Mouse (Mus musculus) retina, embryonic 14.5 days (tissue): Measurements from ENCODE around the gene Phf19.

ENCODE experiments used
- DNase-seq: peaks from one replicate; pipeline ENCODE4 v3.0.0-alpha.2; 2015; ENCODE audit warnings: low spot score

Gene Phf19

GRCm38 (mm10) chr2:34896821-34897460, 16.9 kb downstream of the Phf19 start:
- DNase-seq = no peak

- DNase-seq = no peak
Observed at GRCm38 (mm10) chr2:34895503-34896113, 18.2 kb downstream of the Phf19 start.

GRCm38 (mm10) chr2:34893950-34894349, 19.9 kb downstream of the Phf19 start:
- DNase-seq = no peak

GRCm38 (mm10) chr2:34884186-34884585, 29.6 kb downstream of the Phf19 start:
- DNase-seq = no peak

GRCm38 (mm10) chr2:34883190-34883589, 30.6 kb downstream of the Phf19 start:
- DNase-seq = no peak

- no peak for DNase-seq
Observed at GRCm38 (mm10) chr2:34882757-34883156, 31.1 kb downstream of the Phf19 start.

GRCm38 (mm10) chr2:34880054-34880453, 33.8 kb downstream of the Phf19 start:
- no peak for DNase-seq

- peak; percentile 13 for DNase-seq
Observed at GRCm38 (mm10) chr2:34874816-34875345, 38.9 kb downstream of the Phf19 start, which contains the start of gene Psmd5. Psmd5 (minus strand) TSS chr2:34874968.

- peak; percentile 9 for DNase-seq
Observed at GRCm38 (mm10) chr2:34874271-34874670, 39.6 kb downstream of the Phf19 start, which contains the start of gene Cutal. Cutal (plus strand) TSS chr2:34874396.

GRCm38 (mm10) chr2:34870520-34871474, 43.0 kb downstream of the Phf19 start:
- DNase-seq = peak; percentile 100

GRCm38 (mm10) chr2:34869680-34870079, 44.1 kb downstream of the Phf19 start:
- peak; percentile 3 for DNase-seq

GRCm38 (mm10) chr2:34857728-34858127, 56.1 kb downstream of the Phf19 start:
- no peak for DNase-seq

GRCm38 (mm10) chr2:34855265-34855664, 58.6 kb downstream of the Phf19 start:
- DNase-seq = peak; percentile 11

GRCm38 (mm10) chr2:34847702-34848101, 66.1 kb downstream of the Phf19 start:
- no peak for DNase-seq
